Mouse (Mus musculus) heart, postnatal 4 days (tissue): Measurements from ENCODE around the gene Timmdc1. TPM values are rescaled to one million over a fixed set of nuclear protein-coding genes. Genes with fewer than 3 reads are reported as not detected.
A peak's percentile ranks its signal among the peaks of the same experiment; 100 is the strongest.
"Not testable (repeated sequence)": the region's sequence is repeated elsewhere in the genome, so short reads cannot be mapped to it uniquely, and the experiment has no call there.

Source experiments
- DNase-seq: peaks from one replicate; pipeline ENCODE4 v3.0.0; 2021
- total RNA-seq, 2 experiments: library from RNA; stranded (reverse); gene quantifications; 2 replicates each; pipeline ENCODE4 v1.2.3; 2021

Gene Timmdc1
- total RNA-seq, 2 experiments from 2014 or later: 56.8 to 58.2 TPM

DNA sequence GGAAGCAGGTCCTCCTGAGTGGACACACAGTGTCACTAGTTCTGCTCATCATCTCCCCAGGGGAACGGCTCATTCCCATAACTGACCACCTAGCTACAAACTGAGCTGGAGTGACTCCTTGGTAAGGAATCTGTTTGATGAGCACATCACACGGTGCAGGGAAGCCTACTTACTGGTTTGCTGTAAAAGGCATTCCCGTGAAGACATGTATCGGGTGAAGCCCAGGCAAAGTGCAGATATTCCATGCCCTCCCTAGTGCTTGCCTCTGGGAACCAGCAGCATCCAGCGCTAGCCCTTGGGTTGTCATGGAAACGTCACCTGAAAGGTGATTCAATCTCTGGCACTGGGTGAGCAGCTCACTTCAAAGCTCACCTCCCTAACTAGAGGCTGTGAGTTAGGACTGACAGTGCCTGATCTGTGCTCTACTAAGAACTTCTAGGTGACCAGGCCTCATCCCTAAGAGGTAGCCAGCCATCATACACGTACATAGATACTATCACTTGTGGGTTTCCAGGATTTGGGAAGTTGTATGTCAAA is 25.8 kb downstream of the Timmdc1 start:
- no peak for DNase-seq

DNA sequence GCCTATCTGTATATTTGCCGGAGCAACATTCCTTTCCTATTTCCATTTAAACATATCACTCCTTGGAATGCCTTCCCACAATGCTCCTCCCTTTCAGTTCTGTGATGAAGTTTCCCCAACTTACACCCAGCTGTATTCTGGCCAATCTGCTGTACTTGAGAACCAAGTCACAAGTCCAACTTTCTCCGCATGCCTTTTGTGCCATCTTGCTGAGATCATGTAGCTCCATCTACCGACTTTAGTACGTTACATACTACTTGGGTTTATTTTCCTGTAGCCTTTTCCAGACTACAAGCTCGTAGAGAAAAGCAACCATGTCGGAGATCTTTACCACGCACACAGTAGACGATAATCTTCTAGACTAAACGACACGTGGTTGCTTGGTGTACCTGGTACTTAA is 28.6 kb downstream of the Timmdc1 start:
- no peak for DNase-seq

DNA sequence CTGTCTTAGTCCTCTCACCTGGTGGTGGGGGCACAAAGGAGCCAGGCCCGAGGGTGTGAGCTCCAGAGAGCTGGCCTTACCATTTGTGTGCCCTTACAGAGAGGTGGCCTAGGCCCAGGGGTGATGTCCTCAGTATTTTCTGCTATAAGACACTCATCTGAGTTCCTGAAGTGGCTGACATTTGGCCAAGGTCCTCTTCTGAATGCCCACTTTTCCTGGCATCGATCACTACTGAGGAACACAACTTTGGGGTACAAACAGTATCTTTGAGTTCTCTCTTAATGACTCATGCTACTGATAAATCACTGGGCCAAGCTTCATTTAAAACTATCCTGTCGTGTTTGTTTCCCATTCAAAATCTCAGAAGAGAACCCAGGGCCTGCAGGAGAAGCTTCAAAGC is 29.9 kb downstream of the Timmdc1 start:
- DNase-seq: no peak

DNA sequence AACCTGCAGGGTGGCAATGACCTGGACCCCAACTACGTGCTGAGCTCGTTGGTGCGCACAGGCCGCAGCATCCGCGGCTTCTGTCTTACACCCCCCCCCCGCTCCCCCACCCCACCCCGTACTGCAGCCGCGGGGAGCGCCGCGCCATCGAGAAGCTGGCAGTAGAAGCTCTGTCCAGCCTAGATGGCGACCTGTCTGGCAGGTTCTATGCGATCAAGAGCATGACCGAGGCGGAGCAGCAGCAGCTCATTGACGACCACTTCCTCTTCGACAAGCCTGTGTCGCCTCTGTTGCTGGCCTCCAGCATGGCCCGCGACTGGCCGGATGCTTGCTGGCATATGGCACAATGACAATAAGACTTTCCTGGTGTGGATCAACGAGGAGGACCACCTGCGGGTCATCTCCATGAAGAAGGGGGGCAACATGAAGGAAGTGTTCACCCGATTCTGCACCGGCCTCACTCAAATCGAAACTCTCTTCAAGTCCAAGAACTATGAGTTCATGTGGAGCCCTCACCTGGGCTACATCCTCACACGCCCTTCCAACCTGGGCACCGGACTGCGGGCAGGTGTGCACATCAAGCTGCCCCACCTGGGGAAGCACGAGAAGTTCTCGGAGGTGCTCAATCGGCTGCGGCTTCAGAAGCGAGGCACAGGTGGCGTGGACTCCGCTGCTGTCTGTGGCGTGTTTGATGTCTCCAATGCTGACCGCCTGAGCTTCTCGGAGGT is 38.7 kb downstream of the Timmdc1 start:
- peak; percentile 8 for DNase-seq

DNA sequence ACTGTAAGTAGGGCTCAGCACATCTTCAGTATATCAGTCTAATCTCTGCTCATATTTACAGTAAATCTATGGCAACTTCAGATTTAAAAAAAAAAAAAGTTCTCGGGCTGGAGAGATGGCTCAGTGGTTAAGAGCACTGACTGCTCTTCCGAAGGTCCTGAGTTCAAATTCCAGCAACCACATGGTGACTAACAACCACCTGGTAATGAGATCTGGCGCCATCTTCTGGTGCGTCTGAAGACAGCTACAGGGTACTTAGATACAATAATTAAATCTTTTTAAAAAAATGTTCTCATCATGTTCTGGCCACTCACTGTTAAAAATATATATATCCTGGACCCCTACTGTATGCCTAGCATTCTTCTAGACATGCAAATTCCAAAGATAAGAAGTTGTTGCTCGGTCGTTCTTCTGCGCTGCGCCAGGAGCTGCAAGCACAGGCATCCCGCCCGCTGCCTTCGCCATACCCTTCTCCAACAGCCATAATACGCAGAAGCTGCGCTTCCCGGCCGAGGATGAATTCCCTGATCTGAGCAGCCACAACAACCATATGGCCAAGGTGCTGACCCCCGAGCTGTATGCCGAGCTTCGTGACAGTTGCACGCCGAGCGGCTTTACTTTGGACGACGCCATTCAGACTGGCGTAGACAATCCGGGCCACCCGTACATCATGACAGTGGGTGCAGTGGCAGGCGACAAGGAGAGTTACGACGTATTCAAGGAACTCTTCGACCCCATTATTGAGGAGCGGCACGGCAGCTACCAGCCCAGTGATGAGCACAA is 39.5 kb downstream of the Timmdc1 start:
- peak; percentile 60 for DNase-seq

DNA sequence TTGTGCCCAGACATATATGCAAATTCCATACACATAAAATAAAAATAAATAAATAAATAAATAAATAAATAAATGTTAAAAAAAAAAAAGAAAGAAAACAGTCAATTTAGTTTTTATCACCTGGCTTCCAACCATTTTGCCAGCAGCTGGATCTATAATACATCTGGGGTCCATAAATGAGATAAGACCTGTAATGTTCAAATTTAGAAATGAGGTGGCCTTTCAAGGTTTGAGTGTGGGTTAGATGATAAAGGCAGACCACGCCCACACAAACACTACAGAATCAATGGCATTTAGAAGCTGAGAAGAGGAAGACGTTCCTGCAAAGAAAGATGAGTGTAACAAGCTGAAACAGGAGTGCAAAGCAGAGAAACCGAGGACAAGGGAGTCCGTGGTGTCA is 41.1 kb downstream of the Timmdc1 start:
- DNase-seq: no peak

DNA sequence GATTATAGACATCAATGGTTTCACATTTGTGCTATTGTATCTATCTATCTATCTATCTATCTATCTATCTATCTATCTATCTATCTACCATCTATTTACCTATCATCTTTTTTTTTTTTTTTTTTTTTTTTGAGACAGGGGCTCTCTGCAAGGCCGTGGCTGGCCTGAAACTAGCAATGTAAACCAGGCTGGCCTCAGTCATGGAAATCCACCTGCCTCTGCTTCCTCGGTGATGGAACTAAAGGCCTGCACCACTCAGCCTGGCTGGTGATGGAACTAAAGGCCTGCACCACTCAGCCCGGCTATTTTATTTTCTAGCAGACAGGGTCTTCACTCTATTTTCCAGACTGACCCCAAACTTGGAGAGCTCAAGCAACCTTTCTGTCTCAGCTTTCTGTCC is 44.2 kb downstream of the Timmdc1 start:
- DNase-seq: no peak

DNA sequence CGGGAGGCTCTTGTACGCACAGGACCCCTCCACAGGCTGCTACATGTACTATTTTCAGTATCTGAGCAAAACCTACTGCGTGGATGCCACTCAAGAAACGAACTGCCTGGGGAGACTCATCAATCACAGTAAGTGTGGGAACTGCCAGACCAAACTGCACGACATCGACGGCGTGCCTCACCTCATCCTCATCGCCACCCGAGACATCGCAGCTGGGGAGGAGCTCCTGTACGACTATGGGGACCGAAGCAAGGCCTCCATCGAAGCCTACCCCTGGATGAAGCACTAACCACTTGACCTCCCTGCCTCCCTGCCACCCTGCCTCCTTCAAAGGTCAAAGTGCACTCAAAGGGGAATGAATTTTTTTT is 45.2 kb downstream of the Timmdc1 start:
- DNase-seq: not testable (repeated sequence)

GRCm38 (mm10) chr16:38476312-38477240 is 45.9 kb downstream of the Timmdc1 start:
- peak; percentile 53 for DNase-seq

DNA sequence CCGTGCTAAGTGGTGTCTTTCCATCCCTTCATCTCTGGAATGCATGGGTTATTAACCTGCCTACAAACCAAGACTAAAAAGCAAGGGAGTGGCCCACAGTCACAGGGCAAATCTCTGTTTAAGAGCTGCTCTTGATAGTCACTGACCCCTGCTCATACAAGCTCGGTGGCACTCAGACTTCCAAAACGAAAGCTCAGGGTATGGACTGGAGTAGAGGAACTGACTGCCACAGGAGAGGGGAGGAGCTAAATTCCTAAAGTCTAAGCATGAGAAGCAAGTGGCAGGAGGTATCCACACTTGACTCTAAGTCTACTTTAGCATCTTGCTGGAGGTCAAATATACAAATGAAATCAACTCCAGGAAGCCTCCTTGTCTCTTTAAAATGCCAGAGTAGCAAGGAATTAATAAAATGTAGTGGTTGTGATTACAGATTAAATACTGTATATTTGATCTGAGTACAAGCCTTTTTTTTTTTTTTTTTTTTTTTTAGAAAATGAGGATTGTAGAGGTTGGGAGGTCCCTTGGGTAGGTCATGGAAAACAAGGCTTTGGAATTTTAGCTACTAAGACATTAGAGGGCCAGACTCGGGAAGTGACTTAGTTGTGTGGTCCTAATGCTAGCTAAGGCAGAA is 46.7 kb downstream of the Timmdc1 start:
- no peak for DNase-seq

DNA sequence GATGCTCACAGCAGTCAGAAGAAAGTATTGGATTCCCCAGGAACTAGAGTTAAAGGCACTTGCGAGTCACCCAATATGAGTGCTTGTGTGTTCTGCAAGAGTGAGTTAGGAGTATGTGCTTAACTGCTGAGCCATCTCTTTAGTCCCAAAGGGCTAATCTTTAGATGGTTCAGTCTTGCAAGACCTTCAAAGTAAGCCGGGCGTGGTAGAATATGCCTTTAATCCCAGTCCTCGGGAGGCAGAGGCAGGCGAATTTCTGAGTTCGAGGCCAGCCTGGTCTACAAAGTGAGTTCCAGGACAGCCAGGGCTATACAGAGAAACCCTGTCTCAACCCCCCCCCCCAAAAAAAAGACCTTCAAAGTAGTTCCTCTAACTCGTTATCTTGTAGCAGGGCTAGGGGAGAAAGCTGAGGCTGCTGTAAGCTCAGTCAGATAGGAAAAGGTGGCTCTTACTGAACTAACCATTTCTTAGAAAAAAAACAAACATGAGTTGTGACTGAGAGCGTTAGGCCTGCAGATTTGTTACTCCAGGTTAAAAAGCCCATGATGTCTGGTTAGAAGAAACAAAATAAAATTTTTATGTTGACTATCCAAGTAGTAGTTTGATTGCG is 47.7 kb downstream of the Timmdc1 start:
- DNase-seq: no peak

- DNase-seq: no peak
Measured at GRCm38 (mm10) chr16:38473661-38474060, 48.8 kb downstream of the Timmdc1 start.

DNA sequence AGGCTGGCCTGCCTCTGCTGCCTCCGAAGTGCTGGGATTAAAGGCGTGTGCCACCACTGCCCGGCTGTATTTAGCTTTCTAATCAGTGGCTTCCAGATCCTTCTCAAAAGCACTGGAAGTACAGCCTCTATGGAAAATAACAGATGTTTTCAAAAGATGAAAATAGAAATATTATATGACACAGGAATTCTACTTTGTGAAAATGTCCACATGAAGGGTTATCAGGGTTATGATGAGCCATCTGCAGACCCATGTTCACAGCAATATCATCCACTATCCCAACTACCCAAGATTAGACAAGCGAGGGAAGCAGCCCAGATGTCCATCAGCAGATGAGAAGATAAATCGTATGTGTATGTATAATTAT is 50.0 kb downstream of the Timmdc1 start:
- no peak for DNase-seq

- DNase-seq: no peak
Measured at GRCm38 (mm10) chr16:38471697-38472506, 50.6 kb downstream of the Timmdc1 start.

- DNase-seq: no peak
Measured at GRCm38 (mm10) chr16:38469437-38469836, 53.0 kb downstream of the Timmdc1 start.

DNA sequence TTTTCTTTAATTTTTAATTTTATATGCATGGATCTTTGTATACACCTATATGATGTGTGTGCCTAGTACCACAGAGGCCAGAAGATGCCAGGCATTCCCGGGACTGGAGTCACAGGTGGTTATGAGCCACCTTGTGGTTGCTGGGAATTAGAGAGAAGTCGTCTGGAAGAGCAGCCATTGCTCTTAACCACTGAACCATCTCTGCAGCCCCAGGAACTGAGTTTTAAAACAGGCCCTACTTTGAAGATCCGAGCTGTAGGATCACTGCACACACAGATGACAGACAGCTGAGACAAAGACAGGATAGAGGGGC is 53.8 kb downstream of the Timmdc1 start:
- DNase-seq: no peak

- no peak for DNase-seq
Measured at GRCm38 (mm10) chr16:38467917-38468705, 54.4 kb downstream of the Timmdc1 start.

DNA sequence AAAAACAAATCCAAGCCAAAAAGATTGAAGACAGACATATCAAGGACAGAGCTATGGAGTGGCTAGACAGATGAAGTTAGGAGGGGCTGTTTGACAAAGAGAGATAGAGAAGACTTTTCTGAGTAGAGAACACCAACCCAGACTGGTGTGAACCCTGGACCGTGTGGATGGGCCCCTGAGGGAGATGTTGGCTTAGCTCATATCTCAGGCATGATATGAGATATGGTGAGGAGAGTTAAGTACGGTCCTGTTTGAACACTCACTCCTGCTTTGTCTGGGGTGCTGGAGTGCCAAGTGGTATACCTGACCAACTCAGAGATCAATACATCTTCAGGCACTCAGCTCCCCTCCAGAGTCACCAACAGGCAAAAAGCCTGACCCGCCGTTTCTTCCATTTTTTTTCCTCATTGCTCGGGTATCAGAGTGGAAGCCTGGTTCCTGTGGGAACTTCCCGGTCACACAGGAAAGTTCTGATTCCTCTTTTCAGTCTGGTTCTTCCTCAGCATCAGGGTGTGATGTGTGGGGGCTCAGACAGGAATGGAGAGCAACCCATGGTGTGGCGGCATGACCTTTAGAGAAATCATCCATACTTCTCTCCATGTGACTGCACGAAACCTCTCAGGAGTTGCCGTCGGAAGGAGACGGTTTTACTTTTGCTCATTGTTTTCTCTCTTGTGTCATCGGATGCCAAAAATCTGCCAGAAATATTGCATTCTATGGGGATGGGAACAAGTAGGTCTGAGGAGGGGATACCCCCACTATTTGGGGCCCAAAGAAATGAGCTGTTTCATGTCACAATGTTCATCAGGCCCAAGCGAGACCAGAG is 55.2 kb downstream of the Timmdc1 start:
- no peak for DNase-seq

DNA sequence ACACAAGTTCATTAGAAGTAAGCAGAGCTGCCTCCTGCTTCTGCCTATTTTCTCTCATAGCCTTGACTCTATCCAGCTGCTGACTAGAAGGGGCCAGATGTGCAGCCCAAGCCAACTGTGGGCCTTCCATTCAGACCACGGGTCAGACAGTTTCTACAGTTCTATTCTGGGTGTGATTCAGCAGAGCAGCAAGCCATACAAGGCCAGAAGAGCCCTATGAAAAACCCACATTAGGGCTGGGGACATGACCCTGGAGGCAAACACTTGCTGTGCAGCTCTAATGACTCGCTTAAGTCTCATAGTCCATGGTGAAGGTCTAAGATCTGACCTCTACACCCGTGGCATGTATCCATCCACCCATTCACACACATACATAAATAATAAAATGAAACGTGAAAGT is 56.4 kb downstream of the Timmdc1 start:
- no peak for DNase-seq
